Mouse (Mus musculus) kidney, adult 18-20 months (tissue): ENCODE data around the gene Synpo2.

Experiments
- DNase-seq: peaks from one replicate; pipeline ENCODE4 v3.0.0; 2021

The Synpo2 gene

DNA sequence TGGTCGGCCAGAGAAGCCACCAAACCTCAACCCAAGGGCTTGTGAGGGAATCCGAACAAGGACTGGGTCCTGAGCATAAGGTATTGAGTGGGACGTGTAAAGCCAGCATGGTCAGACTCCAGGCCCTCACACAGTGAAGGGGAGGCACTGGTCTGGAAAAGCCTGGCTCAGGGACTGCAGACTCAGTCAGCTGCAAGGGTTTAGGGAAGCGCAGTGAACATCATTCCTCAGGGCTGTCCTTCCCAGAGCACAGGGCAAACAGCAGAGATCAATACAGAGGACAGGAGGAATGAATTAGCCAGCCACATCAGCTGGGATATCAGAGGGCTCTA is 72.8 kb downstream of the Synpo2 start:
- DNase-seq = no peak

DNA sequence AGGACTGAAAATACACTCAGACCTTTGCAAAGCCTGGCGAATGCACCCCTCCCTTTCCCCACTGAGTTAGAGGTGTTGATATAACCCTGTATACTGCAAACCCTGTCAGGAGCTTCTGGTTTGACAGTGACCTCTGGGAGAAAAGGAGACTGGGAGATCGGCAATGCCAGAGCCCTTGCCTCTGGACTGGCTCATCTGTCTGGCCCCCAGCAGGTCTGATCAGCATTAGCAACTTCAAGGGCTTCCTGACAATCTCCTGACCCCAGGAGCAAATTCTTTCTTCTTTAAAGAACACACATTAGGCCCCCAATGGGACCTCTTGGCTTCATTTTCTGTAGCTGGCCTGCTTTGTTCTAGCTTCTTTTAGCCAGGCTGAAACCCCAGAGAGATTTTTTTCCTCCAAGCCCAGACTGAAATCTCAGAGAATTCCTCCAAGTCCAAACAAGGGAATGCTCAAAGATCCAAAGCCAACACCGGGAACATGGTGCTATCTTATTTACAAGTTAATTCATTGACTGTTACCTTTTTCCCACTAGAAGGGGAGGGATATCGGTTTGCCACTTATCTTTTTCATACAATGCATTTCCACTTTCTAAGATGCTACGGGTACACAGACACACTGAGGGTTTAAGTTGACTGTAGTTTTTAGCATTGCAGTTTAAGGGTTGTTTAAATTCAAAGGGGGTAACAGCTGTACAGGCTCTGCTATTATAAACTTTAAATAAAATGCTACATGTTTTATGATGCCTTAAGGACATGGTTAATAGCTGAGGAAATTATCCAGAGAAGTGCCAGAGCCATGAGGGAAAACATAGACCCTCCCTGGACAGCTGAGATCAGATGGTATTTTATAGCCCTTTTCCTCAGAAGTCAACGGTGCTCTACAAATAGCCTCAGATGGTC is 73.4 kb downstream of the Synpo2 start:
- DNase-seq = no peak

DNA sequence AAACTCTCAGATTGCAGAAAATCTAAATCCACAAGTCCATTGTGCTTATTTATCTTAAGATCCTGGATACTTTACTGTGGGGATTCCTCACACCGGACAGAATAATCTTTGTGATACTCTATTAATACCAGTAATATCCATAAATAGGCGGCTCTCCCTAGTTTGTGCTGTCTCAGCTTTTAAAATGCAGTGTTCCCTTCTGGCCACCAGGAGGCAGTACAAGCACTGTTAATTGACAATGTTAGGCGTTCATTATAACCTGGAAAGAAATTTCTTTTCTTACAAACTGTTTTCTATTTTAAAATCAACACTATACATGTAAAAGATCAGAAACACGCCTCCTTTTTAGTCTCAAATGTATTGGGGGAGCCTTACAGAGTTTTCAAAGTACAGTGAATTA is 75.2 kb downstream of the Synpo2 start:
- peak; percentile 18 for DNase-seq

DNA sequence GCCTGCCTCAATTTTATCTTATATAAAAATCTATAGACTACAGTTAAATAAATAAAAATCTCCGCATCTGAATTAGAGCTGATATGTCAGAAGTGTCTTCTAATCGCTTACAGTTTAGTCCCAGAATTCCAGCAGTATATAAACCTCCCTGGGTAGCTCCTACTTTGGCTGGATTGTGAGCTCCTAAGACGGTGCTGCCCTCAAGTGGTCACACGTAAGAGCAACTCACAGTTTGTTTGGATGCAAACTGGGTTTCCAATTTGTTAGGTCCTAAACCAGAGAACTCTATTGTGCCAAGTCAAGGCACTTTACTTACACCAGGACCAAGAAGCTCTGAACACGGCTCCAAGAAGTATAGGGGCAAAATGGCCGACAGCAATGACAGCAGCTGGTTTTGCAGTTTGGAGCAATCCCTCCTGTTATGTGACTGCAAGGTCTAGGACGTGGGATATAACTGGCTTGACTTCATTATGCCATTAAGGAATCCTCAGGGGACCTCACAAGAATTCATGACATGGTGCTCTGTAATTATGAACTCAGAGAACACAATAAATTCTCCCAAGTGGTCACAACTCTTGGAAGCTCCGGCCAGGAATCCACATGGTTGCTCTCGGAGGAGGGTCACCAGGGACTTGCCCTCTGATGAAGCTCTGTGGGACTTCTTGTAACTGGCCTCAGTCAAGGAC is 76.7 kb downstream of the Synpo2 start:
- DNase-seq = peak; percentile 66

DNA sequence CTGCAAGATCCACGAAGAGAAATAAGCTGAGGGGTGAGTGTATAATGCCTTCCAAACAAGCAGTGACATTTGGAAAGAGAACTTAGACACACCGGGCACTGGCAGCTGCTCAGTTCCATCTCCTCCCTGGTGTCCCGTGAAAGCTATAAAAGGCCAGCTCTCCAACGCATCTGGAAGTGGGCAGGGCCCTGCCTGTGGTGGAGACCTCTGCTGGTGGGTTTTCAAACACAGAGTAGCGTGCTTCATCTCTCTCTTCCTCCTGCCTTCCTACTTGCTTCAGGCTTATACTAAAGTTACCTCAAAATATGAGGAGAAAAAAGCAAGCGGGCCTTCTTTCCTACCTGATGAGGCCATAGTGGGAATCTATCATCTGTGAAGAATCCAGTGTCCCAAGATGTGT is 77.4 kb downstream of the Synpo2 start:
- DNase-seq = peak; percentile 18

DNA sequence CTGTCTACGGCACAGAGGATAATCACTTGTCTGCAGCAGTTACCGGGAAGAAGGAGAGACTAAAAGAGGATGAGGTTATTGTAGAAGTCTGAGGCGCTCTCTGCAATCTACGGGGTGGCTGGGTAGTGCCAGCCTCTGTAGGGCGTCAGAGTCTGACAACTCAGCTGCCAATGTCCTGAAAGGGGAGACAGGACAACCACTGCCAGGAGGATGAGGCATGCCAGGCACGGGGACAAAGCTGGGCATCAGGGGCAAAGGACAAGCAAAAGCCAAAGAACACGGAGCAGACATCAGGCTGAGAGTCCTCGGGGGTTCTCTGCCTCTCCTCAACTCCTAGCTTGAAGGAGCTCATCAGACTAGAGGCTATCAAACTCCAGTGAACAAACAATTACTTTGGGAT is 82.6 kb downstream of the Synpo2 start:
- no peak for DNase-seq

DNA sequence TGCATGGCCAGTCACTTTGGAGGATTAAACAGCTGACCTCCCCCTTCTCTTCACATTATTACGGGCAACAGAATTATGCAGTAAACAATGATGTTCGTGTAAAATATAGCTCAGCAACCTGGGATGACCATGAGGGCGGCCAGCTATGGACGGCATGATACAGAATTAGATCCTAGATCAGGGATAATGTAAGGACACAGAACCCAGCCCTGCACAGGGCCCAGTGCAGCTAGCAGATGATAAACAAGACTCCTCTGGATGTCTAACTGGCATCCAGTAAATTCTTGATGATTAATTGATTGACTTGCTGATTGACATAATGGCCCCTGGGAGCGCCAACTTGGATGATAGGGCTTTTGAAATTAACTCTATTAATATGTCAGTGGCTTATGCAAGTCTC is 83.0 kb downstream of the Synpo2 start:
- DNase-seq = no peak

DNA sequence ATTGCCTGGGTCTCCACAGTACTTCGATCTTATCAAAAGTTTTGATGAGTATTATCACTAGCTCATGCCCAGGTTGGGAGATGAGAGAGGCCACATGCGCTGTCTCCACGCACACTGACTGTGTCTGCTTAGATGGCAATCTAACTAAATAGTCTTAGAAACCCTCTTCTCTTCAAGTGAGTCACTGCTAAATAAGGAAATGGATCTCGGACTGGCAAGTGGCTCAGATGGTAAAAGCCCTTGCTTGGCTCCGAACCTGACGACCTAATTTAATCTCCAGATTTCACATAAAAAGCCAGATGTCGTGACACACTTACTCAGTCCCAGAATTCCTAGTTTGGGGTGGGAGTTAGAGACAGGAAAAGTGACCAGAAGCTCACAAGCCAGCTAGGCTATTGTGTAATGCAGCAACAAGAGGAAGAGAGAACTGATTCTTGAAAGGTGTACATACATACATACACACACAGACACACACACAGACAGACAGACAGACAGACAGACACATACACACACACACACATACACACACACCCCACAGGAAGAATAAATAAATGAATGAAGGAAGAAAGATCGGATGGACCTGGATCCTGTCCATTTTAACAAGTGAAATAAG is 85.3 kb downstream of the Synpo2 start:
- no peak for DNase-seq

DNA sequence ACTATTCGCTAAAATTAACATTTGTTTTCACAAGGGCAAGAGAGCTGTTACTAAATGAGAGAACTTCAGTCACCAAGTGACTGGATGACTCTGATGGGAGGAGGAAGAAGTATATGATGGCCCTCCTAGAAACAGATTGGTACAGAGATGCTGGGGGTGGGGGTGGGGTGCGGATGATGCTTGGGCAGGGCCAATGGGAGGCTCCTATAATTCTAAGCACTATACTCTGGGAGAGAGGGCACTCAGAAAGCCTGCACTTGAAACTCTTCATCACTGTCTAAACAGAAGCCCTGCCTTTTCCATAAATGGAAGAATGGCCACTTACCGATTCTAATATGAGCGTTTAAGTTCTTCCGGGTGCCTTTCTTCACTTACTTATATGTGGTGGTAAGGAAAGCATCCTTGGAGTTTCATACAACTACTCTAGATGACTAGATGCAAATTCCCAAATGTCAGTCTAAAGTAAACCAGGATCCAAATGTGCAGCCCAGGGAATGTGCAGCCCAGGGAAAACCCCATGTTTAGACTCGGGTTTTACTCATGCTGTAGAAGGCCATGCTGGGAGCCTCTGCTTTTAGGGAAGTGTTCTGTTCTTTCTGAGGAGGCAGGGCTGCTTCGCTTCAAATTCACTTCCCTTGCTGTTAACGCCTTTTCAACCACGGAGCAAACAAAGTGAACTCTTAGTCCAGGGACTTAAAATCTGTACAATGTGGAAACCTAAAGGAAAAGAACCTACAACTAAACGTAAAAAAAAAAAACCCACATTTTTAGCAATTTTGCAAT is 86.4 kb downstream of the Synpo2 start:
- no peak for DNase-seq

DNA sequence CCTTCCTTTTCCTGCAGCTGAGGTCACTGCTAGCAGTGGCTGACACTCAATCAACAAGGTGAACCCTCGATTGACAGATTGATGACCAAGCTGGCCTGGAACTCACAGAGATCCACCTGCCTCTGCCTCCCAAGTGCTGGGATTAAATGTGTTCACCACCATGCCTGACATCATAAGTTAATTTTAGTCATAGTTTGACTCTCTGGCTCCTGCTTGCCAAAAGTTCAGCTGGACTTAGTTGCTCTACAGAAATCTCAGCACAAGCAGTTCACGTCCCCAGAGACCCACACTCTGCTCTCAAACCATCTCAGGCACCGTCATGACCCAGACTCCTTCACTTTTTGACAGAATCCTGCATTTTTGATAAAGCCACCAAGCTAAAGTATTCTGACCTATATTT is 87.3 kb downstream of the Synpo2 start:
- DNase-seq = no peak

DNA sequence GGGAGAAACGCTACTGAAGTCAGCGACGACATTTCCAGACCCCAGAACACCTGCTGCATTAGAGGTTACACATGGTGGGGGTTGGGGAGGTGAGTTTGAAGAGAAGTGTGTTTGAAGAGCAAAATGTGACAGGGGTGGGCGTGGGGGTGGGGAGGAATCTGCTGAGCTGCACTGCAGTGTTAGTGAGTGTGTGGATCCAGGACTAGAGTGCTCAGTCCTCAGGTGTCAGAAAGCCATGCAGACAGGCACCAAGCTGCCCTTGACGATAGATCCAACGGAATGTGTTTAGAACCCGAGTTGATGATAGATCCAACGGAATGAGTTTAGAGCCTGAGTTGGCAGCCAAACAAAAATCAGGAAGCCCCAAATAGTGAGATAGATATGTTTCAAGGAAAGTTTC is 89.4 kb downstream of the Synpo2 start:
- DNase-seq = no peak

DNA sequence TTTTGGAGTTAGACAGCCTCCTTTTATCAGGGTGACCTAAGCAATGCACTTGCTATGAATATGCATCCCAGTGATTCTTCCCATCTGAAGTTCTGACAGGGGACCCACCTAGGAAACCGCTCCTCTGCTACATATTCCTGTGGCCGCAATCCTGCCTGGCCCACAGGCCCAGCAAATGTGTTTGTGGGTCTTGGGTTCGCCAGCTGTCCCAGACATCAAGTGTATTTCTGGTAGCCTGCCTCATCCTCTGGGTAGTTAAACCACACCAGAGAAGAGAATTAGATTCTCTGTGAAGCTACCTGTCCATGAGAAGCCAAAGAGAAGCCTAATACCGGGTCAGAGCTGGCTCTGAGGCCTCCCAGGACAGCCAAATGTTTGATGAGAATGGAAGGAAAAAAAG is 90.0 kb downstream of the Synpo2 start:
- DNase-seq = no peak

DNA sequence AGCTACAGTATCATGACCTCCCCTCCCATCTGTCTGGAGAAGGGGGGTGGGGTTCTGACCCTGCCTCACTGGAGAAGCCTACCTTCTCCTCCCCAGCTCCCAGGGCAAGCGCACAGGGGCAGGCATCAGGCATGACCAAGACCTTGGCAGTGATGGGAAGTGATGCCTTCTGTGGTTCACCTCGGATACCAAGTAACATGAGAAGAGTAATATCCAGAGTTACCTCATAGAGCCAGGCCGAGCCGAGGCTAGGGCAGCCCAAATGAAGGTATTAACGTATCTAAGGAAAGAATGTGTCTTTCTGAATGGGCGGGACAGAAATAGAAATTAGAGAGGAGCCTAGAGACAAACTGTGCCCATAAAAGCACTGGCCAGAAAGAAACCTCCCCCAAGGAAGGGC is 92.5 kb downstream of the Synpo2 start:
- no peak for DNase-seq

DNA sequence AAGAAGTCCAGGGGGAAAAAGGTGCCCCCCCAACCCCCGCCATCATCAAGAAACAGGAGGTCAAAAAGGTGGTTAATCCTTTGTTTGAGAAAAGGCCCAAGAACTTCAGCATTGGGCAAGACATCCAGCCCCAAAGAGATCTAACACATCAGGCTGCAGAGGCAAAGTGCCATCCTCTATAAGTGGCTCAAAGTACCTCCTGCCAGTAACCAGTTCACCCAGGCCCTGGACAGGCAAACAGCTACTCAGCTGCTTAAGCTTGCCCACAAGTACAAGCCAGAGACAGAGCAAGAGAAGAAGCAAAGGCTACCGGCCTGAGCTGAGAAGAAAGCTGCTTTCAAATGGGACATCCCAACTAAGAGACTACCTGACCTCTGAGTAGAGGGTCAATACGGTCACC is 93.7 kb downstream of the Synpo2 start:
- no peak for DNase-seq

DNA sequence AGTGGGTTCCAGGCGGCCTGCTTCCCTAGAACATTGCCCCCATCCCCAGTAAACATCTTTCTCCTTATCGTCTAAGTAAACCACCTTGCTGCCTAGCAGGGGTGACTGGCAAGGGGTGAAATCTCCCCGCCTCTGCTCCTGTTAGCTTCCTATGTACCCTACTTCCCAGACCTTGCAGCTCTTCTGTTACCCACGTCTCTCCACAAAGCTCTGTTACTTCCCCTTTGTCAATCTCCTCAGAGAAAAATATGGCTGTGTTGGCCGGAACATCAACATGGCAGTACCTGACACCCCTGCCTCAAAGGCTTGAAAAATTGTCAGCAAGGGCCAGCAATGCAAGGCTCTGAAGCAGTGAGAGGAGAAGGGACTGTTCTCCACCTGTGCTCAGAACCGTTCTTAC is 94.9 kb downstream of the Synpo2 start:
- no peak for DNase-seq

DNA sequence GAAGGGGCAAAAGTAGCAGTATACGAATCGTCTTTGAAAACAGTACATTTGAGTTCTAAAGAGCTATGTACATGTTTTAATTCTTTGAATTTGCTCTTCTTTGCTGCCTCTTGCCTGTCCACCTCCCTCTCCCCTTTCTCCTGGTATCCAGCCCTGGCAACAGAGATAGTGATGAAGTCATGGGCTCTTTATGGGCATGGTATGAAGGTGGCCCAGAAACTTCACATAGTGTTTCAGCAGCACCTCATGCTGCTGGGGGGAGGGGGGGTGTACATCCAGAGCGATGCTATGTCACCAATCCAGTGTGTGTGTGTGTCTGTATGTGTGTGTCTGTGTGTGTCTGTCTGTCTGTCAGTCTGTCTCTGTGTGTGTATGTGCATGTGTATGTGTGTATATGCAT is 95.8 kb downstream of the Synpo2 start:
- DNase-seq = no peak

DNA sequence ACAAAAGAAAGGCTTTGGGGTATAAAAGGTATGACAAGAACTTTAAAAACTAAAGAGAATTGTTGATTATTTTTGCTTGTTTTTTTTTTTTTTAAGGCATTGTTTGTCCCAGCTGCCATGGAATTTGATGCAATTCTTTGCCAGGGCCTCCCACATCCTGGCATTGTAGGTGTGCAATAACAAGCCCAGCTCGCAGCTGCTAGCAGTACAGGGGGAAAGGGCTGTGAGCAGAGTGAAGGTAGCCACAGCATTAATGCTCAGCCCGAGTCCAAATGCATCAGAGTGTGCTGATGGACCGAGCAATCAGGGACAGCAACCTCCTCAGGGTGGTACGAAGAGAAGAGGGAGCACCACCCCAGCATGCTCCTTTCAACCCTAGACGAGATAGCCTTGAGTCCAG is 96.3 kb downstream of the Synpo2 start:
- no peak for DNase-seq

DNA sequence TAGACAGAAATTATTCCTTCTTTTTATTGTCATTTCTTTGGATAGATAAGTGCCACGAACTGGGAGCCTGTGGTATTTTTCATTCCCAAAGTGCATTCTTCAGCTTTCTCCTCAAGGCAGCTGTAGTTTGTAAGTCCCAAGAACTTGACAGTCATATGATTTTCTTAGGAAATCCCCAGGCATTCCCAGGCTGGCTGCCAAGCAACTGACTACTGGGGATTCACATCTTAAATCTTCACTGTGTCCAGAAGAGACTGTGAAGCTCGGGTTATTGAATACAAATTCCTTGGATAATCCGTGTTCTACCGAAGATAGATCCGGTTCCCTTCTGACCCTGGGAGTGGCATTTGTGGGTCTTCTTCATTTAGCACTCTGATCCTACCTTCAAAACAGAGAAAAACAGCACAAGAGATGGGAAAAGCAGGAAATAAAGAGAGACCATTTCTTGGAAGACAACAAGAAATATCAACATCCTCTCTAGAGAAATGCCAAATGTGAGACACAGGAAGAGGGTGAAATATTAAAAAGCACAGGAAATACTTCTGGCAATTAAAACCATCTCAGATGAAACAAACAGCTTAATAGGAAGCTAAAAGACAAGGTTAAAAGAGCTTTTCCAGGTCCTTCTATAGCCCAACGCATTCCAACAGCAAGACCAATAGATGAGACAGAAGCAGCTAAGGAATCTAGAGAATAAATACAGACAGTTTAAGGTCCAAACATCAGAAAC is 97.5 kb downstream of the Synpo2 start:
- peak; percentile 81 for DNase-seq

DNA sequence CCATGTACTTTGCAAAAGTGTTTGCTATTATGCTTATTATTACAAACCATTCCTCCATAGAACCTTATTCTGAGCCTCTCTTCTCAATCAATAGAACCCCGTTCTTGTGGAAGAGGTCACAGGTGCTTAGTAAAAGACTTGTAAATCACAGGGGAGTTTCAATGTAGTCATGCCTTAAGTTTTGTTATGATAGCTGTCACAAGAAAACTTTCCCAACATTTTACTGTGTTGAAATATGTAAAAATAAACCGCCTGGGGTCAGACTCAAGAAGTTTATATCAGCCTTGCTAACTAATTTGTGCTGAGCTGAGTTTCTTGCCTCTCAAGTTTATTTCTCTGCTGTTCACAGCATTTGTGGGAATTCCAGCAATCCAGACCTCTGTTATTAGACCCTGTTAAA is 103.8 kb downstream of the Synpo2 start:
- no peak for DNase-seq

DNA sequence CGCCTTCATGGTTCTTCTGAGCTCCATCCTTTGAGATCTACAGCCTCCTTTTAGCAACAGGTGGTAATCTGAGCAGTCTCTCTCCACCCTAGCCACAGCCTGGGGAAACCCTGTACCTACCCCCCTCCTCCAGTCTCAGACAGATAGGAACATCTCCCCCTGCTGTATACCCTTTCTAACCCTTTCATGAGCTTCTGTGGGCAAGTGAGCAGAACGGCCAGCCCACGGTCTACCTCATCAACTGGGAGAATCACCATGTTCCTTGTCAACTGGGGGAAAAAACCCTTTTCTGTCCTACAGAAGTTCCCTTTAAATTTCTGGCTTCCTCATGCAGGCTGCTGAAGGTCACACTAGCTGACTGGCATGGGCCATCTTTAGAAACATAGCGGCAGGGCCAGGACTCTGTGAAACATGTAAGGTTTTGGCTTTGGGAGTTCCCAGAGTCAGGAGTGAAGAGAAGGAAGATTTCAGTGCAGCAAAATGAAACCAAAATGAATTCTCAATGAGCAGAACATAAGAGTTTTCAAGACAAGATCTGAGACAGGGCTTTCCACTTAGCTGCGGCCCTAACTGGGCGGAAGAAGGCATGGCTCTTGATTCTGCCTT is 104.7 kb downstream of the Synpo2 start:
- no peak for DNase-seq

DNA sequence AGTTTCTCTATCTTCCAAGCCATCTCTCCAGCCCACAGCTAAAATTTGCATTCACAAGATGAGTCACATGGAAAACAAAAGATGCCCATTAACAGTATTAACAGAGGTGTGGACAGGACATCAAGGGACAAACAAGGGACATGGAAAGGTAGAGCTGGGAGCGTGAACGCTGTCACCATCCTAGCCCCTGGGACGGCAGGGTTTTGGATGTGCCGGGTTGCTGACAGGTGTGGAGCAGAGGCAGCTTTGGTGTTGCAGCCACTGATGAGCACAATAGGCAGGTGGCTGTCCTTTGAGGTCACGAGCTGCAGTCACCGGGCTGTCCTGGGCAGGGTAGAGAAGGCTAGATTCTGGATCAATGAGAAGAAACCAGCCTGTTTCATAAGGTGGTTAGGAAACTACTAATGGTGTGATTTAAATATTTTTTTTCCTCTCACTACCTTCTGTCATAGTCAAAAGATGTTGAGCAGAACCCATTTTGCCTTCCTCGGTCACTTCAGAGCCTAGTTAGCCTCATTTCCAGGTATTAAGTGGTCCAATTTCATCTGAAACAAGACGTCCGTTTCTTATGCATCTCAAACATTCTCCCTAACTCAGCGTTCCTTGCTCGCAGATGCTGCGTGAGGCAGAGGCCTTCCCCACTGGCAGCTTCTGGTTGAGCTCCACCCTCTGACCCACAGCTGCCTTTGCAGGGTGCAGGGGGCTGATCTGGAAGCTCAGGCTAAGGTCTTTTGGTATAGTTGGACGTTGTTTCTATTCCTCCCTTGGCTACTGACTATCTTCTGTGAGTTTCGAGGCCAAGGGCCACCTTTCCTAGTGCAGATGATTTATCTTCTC is 105.4 kb downstream of the Synpo2 start:
- DNase-seq = no peak
